Mouse (Mus musculus) activated CD4-positive, CD25-positive, alpha-beta regulatory T cell, adult 4 months (primary cell): ENCODE data around the gene Srp9. TPM values are rescaled to one million over a fixed set of nuclear protein-coding genes. Genes with fewer than 3 reads are reported as not detected.

Source experiments
- ATAC-seq: one replicate; pipeline ENCODE4 v1.8.0; 2017
- polyA plus RNA-seq, 2 experiments: library from polyadenylated mRNA; unstranded; fragments of 100-300 nt; shearing (Covaris generic); gene quantifications; one replicate each; pipeline ENCODE4 v1.2.1; 2017

Srp9 gene
- polyA plus RNA-seq, result 100 to 1,000 TPM; 147 to 184 TPM

GRCm38 (mm10) chr1:182124506-182124905 is at the start of gene Srp9:
Gene Srp9, plus strand, starts transcription at chr1:182124737.
- peak; percentile 90 for ATAC-seq

DNA sequence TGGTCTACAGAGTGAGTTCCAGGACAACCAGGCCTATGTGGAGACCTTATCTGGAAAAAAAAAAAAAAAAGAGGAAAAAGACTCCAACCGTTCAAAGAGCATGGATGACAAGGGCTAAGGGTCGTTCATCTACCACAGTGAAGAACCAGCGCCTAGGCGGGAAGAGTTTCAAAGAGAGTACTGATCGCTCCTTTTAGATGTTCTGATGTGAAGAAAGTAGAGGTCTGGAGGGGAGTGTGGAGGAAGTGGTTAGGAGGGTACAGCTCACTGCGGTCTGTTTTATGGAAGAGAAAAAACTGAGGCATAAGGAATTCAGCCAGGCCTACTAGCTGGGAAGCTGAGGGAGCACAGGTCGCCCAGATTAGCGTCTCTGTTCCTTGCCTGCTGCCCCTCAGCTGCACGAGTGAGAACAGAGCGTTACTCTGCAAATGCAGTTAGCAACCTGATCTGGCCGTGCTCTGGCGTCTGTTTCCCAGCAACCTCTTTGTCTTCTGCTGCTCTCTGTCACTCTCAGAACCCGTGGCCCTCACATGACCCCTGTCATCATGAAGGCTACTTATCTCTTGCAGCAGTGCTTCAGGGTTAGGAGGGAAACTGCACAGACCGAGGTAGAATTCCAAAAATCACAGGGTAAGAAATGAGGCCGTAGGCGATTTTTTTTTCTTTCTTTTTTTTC is 42.7 kb upstream of the Srp9 start:
- ATAC-seq, result no peak

DNA sequence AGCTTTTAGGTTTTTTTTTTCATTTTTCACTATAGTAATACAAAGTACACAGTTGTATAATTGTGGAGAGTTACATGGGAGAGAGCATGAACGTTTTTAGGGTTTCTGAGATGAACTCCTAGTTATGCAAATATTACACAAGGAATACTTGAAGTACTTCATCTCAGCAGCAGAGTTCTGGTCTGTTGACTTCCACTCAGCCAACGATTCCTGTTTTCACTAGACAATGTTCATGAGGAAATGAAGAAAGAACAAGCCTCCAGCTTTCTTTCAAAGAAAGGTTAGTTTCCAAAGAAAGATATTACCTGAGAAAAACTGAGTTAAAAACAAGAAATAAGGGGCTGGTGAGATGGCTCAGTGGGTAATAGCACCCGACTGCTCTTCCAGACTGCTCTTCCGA is 41.1 kb upstream of the Srp9 start:
- no peak for ATAC-seq

DNA sequence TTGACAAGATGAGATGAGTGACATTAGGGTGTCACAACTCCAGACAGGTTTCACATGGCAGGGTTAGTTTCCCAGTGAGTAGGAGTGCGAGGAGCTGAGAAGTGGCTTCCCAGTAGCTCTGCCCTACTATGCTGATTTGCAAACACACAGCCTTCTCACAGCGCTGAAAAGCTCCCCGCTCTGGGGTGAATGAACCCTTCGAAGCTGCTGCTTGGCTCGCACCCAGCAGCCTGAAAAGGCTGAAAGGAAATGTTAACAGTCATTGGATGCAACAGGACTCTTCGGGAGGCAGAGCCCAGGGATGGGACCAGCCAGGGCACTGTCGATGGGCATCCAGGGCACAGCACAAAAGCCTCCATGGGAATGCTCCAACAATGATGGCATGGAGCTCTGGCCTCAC is 37.8 kb upstream of the Srp9 start:
- ATAC-seq, result no peak

DNA sequence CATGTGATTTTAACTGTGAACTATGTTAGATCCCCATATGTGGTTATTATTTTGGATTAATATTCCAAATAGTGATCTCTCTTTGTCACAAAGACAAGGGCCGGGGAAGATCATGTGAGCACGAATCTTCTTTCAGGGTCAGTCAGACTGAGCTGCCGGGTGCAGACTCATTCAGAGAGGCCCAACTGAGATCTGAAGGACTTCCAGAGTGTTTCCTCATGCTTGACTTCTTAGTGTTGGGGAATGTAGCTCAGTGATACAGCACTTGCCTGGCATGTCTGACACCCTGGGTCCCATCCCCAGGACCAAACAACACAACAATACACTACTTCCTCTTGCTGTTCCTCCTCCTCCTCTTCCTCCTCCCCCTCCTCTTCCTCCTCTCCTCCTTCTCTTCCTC is 37.2 kb upstream of the Srp9 start:
- ATAC-seq, result no peak

- ATAC-seq, result no peak
Observed at GRCm38 (mm10) chr1:182087753-182088633, 36.5 kb upstream of the Srp9 start.

DNA sequence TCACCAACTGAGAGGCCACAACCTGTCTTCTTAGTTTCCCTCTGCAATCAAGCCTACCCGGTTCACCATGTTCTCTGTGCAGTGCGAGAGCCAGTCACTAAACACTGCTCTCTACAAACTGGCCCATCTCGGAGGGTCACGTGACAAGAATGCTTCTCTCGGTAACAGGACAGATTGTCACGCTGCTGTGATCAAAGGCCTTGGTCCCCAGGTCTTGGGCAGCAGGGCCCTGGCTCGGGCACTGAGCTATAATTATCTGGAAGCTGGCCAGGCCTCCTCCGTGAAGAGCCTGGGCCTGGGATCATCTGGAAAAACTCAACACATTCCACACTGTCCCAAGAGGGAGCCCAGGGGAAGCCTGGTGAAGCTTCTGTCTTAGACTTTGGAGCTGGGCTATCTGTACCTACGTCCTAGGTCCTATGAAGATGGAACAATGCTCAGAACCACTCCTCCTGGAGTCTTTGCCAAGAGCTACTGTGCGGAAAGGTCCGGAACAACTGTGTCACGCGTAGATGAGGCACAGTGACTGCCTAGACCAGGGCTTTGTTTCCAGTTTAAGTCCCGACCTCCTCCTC is 35.6 kb upstream of the Srp9 start:
- ATAC-seq, result no peak

DNA sequence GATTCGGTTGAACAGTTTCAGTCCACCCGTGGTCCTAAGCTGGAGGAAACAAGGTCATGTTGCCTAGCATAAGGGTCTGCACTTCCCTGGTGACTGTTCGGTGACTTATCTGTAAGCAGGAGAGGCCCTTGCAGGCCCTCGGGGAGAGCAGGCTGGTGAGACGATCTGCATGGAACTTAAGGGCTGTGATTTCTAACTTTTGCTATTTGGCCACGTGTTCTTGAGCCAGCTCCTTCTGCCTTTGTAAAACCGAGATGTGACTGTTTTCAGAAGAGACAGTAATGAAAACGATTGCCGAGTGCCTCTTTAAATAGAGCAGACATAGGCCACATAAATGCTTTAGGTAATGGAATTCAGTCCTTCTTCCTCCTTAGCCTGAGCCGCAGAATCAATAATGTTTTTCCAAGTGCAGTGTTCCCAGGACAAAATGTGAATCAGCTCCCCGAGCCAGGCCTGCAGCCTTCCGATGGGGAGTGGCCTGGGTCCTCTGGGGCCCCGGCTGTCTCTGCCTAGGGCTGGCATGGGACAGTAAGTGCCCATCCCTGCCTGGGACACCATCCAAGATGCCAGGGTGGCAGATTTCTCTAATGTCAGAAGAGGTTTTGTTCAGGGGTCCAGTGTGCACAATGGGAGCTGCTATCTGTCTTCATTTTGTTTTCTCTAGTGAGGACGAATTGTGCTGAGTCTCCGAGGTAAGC is 34.8 kb upstream of the Srp9 start:
- no peak for ATAC-seq

DNA sequence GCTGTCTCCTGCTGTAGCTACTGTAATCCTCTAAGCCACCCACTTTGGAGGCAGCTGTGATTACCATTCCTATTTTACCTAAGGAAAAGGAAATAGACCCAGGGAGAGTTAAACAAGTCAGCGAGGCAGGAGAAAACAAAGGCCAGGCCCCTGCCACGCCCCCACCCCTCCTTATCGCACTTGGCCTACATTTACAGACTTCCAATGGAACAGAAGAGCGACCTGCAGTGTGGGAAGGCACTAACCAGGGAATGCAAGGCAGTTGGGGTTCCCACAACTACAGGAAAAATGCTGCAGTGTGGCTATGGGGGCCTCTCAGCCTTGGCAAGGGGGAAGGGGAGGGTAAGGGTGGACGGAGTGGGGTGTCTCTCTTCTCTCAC is 34.2 kb upstream of the Srp9 start:
- ATAC-seq, result no peak

DNA sequence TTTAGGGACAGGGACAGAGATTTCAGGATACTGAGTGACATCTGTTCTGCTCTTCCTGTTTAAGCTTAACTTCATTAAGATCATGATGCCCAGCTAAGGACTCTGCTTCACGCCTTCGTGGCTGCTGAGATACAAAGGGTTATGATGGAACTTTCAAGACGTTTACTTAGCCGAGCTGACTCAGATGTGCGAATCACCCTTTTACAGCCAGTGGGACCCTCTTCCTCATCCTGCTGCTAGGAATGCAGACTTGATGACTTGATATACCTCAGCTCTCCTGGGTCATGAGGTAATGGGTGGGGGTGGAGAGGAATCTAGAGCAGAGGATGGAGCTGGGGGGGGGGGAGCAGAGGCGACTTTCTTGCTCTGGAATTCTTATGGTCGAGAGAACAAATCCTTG is 33.3 kb upstream of the Srp9 start:
- ATAC-seq, result no peak

GRCm38 (mm10) chr1:182091746-182092412 is 32.7 kb upstream of the Srp9 start:
- ATAC-seq, result no peak

- no peak for ATAC-seq
Observed at GRCm38 (mm10) chr1:182092413-182092800, 32.1 kb upstream of the Srp9 start.

- ATAC-seq, result no peak
Observed at GRCm38 (mm10) chr1:182093407-182093806, 31.1 kb upstream of the Srp9 start.

GRCm38 (mm10) chr1:182094473-182095136 is 29.9 kb upstream of the Srp9 start:
- no peak for ATAC-seq

GRCm38 (mm10) chr1:182095240-182095741 is 29.2 kb upstream of the Srp9 start:
- ATAC-seq, result no peak

GRCm38 (mm10) chr1:182096707-182097106 is 27.8 kb upstream of the Srp9 start:
- no peak for ATAC-seq

DNA sequence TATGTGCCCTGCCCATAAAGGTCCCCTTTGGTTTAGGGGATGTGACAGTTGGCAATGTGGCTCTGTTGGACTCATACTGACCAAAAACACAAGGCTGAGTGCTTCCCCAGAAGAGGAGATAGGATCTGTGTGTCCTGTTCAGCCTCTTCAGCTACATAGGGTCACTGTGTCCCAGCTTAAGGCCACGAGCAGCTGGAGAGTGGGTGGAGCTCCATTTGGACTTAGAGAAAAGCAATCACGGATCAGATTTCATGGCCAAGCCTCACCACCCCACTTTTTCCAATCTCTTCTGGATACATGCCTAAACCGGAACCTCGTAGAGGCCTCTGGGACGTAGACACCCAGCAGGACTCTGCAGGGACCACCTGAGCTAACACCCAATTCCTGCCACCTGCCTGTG is 25.5 kb upstream of the Srp9 start:
- ATAC-seq, result no peak

- peak; percentile 49 for ATAC-seq
Observed at GRCm38 (mm10) chr1:182100403-182100802, 24.1 kb upstream of the Srp9 start.

DNA sequence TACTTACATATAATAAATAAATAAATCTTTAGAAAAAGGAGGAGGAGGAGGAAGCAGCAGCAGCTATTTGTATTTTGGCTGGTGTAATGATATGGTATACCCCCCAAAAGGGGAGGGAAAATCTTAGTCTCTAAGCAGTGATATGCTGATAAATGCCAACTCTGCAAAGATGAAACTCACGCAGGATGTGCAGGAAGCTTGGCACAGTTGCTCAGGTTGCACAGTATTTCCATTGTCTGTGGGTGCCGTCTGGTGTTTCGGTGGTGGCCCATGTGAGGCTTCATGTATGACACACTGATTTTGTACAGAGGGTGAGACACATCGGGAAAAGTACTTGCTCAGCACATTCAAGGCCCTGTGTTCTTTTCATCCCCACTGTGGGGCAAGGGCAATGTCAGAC is 23.1 kb upstream of the Srp9 start:
- peak; percentile 61 for ATAC-seq

GRCm38 (mm10) chr1:182102706-182103105 is 21.8 kb upstream of the Srp9 start:
- ATAC-seq, result no peak

- no peak for ATAC-seq
Observed at GRCm38 (mm10) chr1:182103436-182103835, 21.1 kb upstream of the Srp9 start.

- no peak for ATAC-seq
Observed at GRCm38 (mm10) chr1:182105023-182105422, 19.5 kb upstream of the Srp9 start.
